Mouse (Mus musculus) spleen, postnatal 4 days (tissue): ENCODE measurements around the gene Atic.

Source experiments
- DNase-seq, 2 experiments: peaks; one replicate each; pipeline ENCODE4 v3.0.0; 2022; ENCODE audit warnings: low spot score in 2 of 2

The Atic gene

GRCm38 (mm10) chr1:71594268-71594667, 37.3 kb downstream of the Atic start:
- DNase-seq = no peak

- no peak for DNase-seq
Measured at GRCm38 (mm10) chr1:71595365-71595764, 38.4 kb downstream of the Atic start.

- no peak for DNase-seq
Measured at GRCm38 (mm10) chr1:71605751-71606150, 48.8 kb downstream of the Atic start.

GRCm38 (mm10) chr1:71606600-71607325, 49.8 kb downstream of the Atic start:
- no peak for DNase-seq

- DNase-seq = no peak
Measured at GRCm38 (mm10) chr1:71609057-71609775, 52.3 kb downstream of the Atic start.

GRCm38 (mm10) chr1:71609916-71610315, 53.0 kb downstream of the Atic start:
- no peak for DNase-seq

- no peak for DNase-seq
Measured at GRCm38 (mm10) chr1:71612256-71612655, 55.3 kb downstream of the Atic start.

- no peak for DNase-seq
Measured at GRCm38 (mm10) chr1:71614545-71615246, 57.7 kb downstream of the Atic start.

GRCm38 (mm10) chr1:71621526-71621925, 64.6 kb downstream of the Atic start:
- no peak for DNase-seq

- no peak for DNase-seq
Measured at GRCm38 (mm10) chr1:71623625-71624024, 66.7 kb downstream of the Atic start.
